Mouse (Mus musculus) limb, embryonic 13.5 days (tissue): Measurements from ENCODE around the gene Camkmt. TPM values are rescaled to one million over a fixed set of nuclear protein-coding genes. Genes with fewer than 3 reads are reported as not detected.

ENCODE experiments used
- ATAC-seq: fragments of 200-750 bp; cut with Nextera tagmentation; 2 replicates; pipeline ENCODE4 v1.8.0; 2017; ENCODE audit warnings: low read depth, moderate number of reproducible peaks, moderate TSS enrichment; ENCODE audit not compliant: low FRiP score
- H3K27ac ChIP-seq: fragments of 300-500 bp; sonication (generic); 2 replicates; pipeline ENCODE4 v1.5.1; 2015; ENCODE audit warnings: inconsistent platforms, mild to moderate bottlenecking, moderate library complexity
- H3K27me3 ChIP-seq: fragments of 300-500 bp; sonication (generic); 2 replicates; pipeline ENCODE4 v1.6.1; 2015; ENCODE audit warnings: mild to moderate bottlenecking, inconsistent platforms
- H3K36me3 ChIP-seq: fragments of 300-500 bp; sonication (generic); 2 replicates; pipeline ENCODE4 v1.6.1; 2015; ENCODE audit warnings: inconsistent platforms, mild to moderate bottlenecking, moderate library complexity
- H3K4me1 ChIP-seq: fragments of 300-500 bp; sonication (generic); 2 replicates; pipeline ENCODE4 v1.6.1; 2015; ENCODE audit warnings: inconsistent platforms
- H3K4me2 ChIP-seq: fragments of 300-500 bp; sonication (generic); replicated peaks from 2 replicates; pipeline ENCODE4 v1.6.1; 2015; ENCODE audit warnings: inconsistent platforms, mild to moderate bottlenecking, moderate library complexity
- H3K4me3 ChIP-seq: fragments of 300-500 bp; sonication (generic); 2 replicates; pipeline ENCODE4 v1.5.1; 2015; ENCODE audit warnings: moderate library complexity, mild to moderate bottlenecking, inconsistent platforms
- H3K9ac ChIP-seq: fragments of 300-500 bp; sonication (generic); 2 replicates; pipeline ENCODE4 v1.6.1; 2015; ENCODE audit warnings: mild to moderate bottlenecking, inconsistent platforms
- H3K9me3 ChIP-seq: fragments of 300-500 bp; sonication (generic); 2 replicates; pipeline ENCODE4 v1.6.1; 2016; ENCODE audit warnings: inconsistent platforms
- WGBS: fragments of 180-500 bp; shearing (Covaris S2); methylation state at CpG from one replicate; pipeline ENCODE4 v1.1.7; 2015; 5-methylcytosine and 5-hydroxymethylcytosine counted together
- polyA plus RNA-seq: library from polyadenylated mRNA; unstranded; fragments of >200 nt; fragmentation: Nextera tagmentation; extraction: Ambion mirVana; gene quantifications from 2 replicates; pipeline ENCODE4 v1.2.1, GENCODE M21; 2015

Camkmt gene
- polyA plus RNA-seq, 1 experiment from 2014 or later = 13.8 TPM

GRCm38 (mm10) chr17:85319779-85320300, 229.5 kb downstream of the Camkmt start:
- Histone ChIP-seq H3K36me3 (no peaks in the 10 kb centered on the region), H3K9me3 (no peaks in the 10 kb centered on the region), H3K9ac (no peak overlapping the region), H3K27ac (no peak overlapping the region), H3K4me3 (no peak overlapping the region), H3K4me2 (no peak overlapping the region), H3K4me1 (no peaks in the 10 kb centered on the region), H3K27me3 (no peaks in the 10 kb centered on the region)
- ATAC-seq = no peak
- 49% methylated on average over 8 of the region's 8 CpGs for WGBS

- H3K27ac ChIP-seq = no peak overlapping the region
- no peaks in the 10 kb centered on the region for H3K27me3 ChIP-seq
- ATAC-seq = no peak
- H3K36me3 ChIP-seq = no peaks in the 10 kb centered on the region
- H3K4me2 ChIP-seq = no peak overlapping the region
- WGBS = 90% methylated on average over 10 of the region's 10 CpGs
- no peak overlapping the region for H3K4me3 ChIP-seq
- no peaks in the 10 kb centered on the region for H3K4me1 ChIP-seq
- no peak overlapping the region for H3K9ac ChIP-seq
- H3K9me3 ChIP-seq = no peaks in the 10 kb centered on the region
Measured at GRCm38 (mm10) chr17:85328901-85329300, 238.5 kb downstream of the Camkmt start.

DNA sequence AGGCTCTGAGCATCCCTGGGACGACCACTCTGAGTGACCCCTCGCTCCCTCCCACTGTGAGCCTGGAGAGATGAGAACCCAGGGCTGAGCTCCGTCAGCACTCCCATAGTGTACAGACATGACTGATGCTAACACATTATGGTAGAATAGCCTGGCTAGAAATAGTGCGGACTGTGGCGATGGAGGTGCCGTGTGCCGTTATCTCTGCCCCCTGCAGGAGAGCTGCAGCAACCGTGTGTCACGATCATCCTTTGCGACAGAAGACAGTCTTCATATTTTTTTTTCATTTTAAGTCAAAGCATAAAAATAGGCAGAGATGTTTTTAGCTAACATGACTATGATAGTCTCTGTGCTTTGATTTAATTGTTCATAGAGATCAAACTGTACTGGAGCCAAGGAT, 245.1 kb downstream of the Camkmt start:
- 81% methylated on average over 10 of the region's 10 CpGs for WGBS

GRCm38 (mm10) chr17:85337666-85338065, 247.3 kb downstream of the Camkmt start:
- WGBS = 67% methylated on average over 7 of the region's 7 CpGs
- Histone ChIP-seq H3K4me2 (no peak overlapping the region), H3K27ac (no peak overlapping the region), H3K9me3 (no peaks in the 10 kb centered on the region), H3K4me1 (no peaks in the 10 kb centered on the region), H3K36me3 (no peaks in the 10 kb centered on the region), H3K9ac (no peak overlapping the region), H3K4me3 (no peak overlapping the region), H3K27me3 (no peaks in the 10 kb centered on the region)
- ATAC-seq = no peak

More for the DNA sequence above, 245.1 kb downstream of the Camkmt start:
- H3K27me3 ChIP-seq = no peaks in the 10 kb centered on the region
- no peak overlapping the region for H3K4me2 ChIP-seq
- no peaks in the 10 kb centered on the region for H3K9me3 ChIP-seq
- no peaks in the 10 kb centered on the region for H3K36me3 ChIP-seq
- no peak overlapping the region for H3K9ac ChIP-seq
- H3K27ac ChIP-seq = no peak overlapping the region
- H3K4me3 ChIP-seq = no peak overlapping the region
- H3K4me1 ChIP-seq = no peaks in the 10 kb centered on the region
- ATAC-seq = no peak

DNA sequence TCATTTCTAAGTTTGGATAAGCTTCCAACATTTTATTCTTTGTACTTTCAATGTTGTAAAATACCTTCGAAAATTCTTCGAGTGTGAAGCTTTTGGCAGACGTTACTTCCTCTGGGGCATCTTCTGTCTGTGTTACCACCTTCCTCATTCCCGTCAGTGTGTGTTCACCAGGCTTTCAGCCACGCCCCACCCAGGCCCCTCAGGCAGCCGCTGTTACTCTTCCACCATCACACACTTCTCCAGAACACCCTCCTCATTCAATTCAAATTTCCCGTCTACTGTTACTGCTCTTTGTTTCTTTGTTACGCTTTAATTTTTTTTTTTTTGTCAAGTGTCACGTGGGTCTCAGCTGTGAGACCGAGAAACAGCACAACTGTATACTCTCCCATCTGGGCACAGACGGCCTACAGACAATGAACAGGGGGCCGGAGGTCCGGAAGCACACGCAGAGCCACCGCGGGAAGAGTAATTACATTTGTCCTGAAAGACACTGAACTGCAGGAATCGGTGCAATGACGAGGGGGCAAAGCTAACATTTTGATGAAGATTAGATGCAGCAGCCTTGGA, 250.9 kb downstream of the Camkmt start:
- Histone ChIP-seq H3K27ac (no peak overlapping the region), H3K9ac (no peak overlapping the region), H3K4me1 (no peaks in the 10 kb centered on the region), H3K4me2 (no peak overlapping the region), H3K36me3 (no peaks in the 10 kb centered on the region), H3K4me3 (no peak overlapping the region), H3K9me3 (no peaks in the 10 kb centered on the region), H3K27me3 (no peaks in the 10 kb centered on the region)
- ATAC-seq = no peak
- 68% methylated on average over 18 of the region's 18 CpGs for WGBS

- 89% methylated on average over 5 of the region's 5 CpGs for WGBS
- ATAC-seq = no peak
- H3K27ac ChIP-seq = no peak overlapping the region
- no peaks in the 10 kb centered on the region for H3K27me3 ChIP-seq
- H3K36me3 ChIP-seq = no peaks in the 10 kb centered on the region
- H3K9me3 ChIP-seq = no peaks in the 10 kb centered on the region
- no peak overlapping the region for H3K4me2 ChIP-seq
- no peak overlapping the region for H3K4me3 ChIP-seq
- no peaks in the 10 kb centered on the region for H3K4me1 ChIP-seq
- no peak overlapping the region for H3K9ac ChIP-seq
Measured at GRCm38 (mm10) chr17:85342471-85342870, 252.1 kb downstream of the Camkmt start.

DNA sequence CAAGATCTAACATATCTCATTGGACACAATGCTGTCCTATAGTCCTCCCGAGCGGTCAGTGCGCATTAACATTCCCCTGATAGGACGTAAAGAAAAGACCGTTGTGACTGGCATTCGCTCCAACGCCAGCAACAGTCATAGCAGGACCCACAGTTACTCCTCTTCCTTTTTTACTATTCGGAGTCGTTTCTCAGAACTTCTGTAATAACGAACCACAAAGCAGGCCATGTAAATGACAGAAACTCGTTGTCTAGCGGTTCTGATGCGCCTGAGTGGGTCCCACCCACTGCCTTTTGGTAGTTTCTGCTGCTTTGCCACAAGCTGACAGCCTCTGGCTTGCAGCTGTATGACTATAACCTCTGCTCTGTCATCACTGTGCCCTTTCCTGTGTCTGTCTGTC, 253.1 kb downstream of the Camkmt start:
- Histone ChIP-seq H3K4me3 (no peak overlapping the region), H3K4me2 (no peak overlapping the region), H3K27me3 (no peaks in the 10 kb centered on the region), H3K9me3 (no peaks in the 10 kb centered on the region), H3K9ac (no peak overlapping the region), H3K4me1 (no peaks in the 10 kb centered on the region), H3K36me3 (no peaks in the 10 kb centered on the region), H3K27ac (no peak overlapping the region)
- WGBS = 84% methylated on average over 13 of the region's 13 CpGs
- no peak for ATAC-seq

DNA sequence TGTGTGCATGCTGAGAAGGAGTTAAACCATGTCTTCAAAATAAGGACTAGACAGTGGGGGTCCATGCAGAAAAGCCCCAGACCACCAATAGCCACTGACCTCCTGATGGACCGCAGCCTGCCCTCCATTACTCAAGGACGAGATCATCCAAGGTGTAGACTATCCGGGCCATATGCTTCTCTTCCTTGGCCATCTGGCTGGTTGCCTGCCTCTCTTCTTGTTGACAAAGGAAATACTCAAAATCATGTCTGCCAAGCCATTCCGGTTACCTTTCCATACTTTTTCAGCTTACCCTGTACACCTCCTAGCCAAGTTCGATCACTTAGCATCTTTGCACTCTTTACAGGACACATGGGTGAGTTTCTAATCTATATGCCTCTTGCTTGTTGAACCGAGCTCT, 256.3 kb downstream of the Camkmt start:
- Histone ChIP-seq H3K4me2 (no peak overlapping the region), H3K9me3 (no peaks in the 10 kb centered on the region), H3K9ac (no peak overlapping the region), H3K4me3 (no peak overlapping the region), H3K36me3 (no peaks in the 10 kb centered on the region), H3K27ac (no peak overlapping the region), H3K4me1 (no peaks in the 10 kb centered on the region), H3K27me3 (no peaks in the 10 kb centered on the region)
- ATAC-seq = no peak
- 87% methylated on average over 6 of the region's 6 CpGs for WGBS

DNA sequence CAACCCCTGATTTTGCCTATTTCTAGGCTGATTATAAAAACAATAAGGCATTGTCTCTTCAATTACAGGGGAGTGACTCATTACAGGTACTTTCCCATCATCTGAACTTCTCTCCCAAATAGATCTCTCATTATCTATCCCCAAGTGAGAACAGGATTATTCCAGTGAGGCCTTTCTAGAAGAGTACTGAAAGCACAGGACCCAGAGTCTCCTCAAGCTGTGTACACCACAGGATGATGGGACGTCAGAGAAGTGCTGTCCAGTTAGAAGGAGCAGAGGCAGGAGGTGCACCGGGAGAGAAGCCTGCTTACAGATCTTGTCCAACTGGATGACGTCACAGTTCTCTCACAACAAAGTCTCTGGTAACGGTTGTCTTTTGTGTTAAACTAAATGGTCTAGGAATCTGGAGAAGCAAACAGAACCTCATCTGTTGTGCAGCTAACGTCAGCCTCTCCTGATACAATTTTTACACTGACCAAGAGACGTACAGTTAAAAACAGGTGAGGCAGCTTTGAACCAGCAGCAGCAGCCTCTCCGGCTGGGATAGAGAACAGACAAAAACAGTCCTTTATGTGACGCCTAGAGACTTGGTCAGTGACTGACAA, 259.1 kb downstream of the Camkmt start:
- no peak for ATAC-seq
- Histone ChIP-seq H3K27me3 (no peaks in the 10 kb centered on the region), H3K4me2 (no peak overlapping the region), H3K4me3 (no peak overlapping the region), H3K36me3 (no peaks in the 10 kb centered on the region), H3K27ac (no peak overlapping the region), H3K9me3 (no peaks in the 10 kb centered on the region), H3K9ac (no peak overlapping the region), H3K4me1 (no peaks in the 10 kb centered on the region)
- WGBS = 77% methylated on average over 8 of the region's 8 CpGs

DNA sequence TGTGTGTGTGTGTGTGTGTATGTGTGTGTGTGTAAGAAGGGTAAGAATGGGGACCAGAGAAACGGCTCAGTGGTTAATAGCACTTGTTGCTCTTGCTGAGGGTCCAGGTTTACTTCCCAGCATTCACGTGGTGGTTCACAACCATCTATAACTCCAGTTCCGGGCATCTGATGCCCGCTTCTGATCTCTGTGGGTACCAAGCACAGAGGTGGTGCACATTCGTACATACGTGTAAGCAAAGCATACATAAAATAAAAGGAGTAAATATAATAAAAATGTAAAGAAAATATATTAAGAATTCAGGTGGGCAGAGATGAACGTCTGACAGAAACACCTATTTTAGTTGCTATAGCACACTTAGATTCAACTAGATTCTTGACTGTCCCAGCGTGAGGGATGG, 260.9 kb downstream of the Camkmt start:
- no peaks in the 10 kb centered on the region for H3K27me3 ChIP-seq
- H3K4me1 ChIP-seq = no peaks in the 10 kb centered on the region
- no peak overlapping the region for H3K27ac ChIP-seq
- no peak overlapping the region for H3K4me2 ChIP-seq
- H3K4me3 ChIP-seq = no peak overlapping the region
- no peak overlapping the region for H3K9ac ChIP-seq
- no peaks in the 10 kb centered on the region for H3K36me3 ChIP-seq
- WGBS = 86% methylated on average over 8 of the region's 8 CpGs
- H3K9me3 ChIP-seq = no peaks in the 10 kb centered on the region
- no peak for ATAC-seq

DNA sequence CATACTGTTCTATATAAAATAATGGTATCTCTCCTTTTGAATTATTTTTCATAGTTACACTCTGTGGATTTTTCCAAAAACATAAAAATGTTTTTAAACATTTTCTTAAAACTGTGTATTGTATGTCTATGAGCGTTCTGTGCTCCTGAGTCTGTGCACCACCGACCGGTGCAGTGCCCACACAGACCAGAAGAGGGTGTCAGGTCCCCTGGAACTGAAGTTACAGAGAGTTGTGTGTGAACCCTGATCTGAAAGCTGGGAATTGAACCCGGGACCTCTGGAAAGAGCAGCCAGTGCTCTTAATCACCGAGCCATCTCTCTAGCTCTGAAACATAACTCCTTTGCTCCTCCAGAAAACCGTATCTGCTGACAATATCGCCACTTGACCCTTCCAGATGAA, 262.4 kb downstream of the Camkmt start:
- H3K9me3 ChIP-seq = no peaks in the 10 kb centered on the region
- no peaks in the 10 kb centered on the region for H3K36me3 ChIP-seq
- WGBS = 85% methylated on average over 7 of the region's 7 CpGs
- no peak overlapping the region for H3K9ac ChIP-seq
- no peaks in the 10 kb centered on the region for H3K27me3 ChIP-seq
- ATAC-seq = no peak
- no peak overlapping the region for H3K4me3 ChIP-seq
- no peaks in the 10 kb centered on the region for H3K4me1 ChIP-seq
- H3K27ac ChIP-seq = no peak overlapping the region
- H3K4me2 ChIP-seq = no peak overlapping the region

- Histone ChIP-seq H3K4me3 (no peak overlapping the region), H3K4me1 (no peaks in the 10 kb centered on the region), H3K9me3 (no peaks in the 10 kb centered on the region), H3K9ac (no peak overlapping the region), H3K36me3 (no peaks in the 10 kb centered on the region), H3K27me3 (no peaks in the 10 kb centered on the region), H3K27ac (no peak overlapping the region), H3K4me2 (no peak overlapping the region)
- 85% methylated on average over 6 of the region's 6 CpGs for WGBS
- no peak for ATAC-seq
Measured at GRCm38 (mm10) chr17:85353191-85353590, 262.8 kb downstream of the Camkmt start.

DNA sequence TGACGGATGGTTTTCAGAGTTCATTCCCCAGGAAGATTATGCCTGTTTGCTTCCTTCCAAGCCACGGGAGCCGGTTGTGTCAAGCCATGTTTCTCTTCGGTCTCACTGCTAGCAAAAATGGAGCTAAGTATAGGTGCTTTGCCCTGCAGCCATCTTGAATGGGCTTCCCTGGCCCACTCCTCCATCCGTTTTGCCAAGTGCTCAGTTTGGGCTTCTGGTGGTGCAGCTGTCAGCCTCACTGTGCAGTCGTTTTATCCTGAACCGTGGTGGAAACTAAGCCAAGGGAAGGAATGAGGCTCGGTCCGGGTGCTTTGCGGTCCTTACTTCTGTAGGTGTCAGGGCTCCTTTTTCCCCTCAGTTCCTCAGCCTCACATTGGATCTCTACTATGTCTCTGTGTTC, 263.3 kb downstream of the Camkmt start:
- Histone ChIP-seq H3K36me3 (no peaks in the 10 kb centered on the region), H3K9me3 (no peaks in the 10 kb centered on the region), H3K9ac (no peak overlapping the region), H3K4me1 (no peaks in the 10 kb centered on the region), H3K4me2 (no peak overlapping the region), H3K27ac (no peak overlapping the region), H3K27me3 (no peaks in the 10 kb centered on the region), H3K4me3 (no peak overlapping the region)
- 80% methylated on average over 10 of the region's 10 CpGs for WGBS
- no peak for ATAC-seq
